Mouse (Mus musculus): Measurements from ENCODE around the gene Olfr1245. TPM values are rescaled to one million over a fixed set of nuclear protein-coding genes. Genes with fewer than 3 reads are reported as not detected.

Gene Olfr1245
- polyA plus RNA-seq, 1 experiment from 2014 or later = not detected

Other genes starting within 250 kb of the Olfr1245 start
- gene Olfr1232, start 248.8 kb downstream of the Olfr1245 start, polyA plus RNA-seq (2014; fragmentation: Nextera tagmentation; extraction: Ambion mirVana) = not detected in 2 replicates
- gene Olfr1233, start 236.0 kb downstream of the Olfr1245 start, polyA plus RNA-seq (2014; fragmentation: Nextera tagmentation; extraction: Ambion mirVana) = not detected in 2 replicates
- gene Olfr1234, start 213.6 kb downstream of the Olfr1245 start, polyA plus RNA-seq (2014; fragmentation: Nextera tagmentation; extraction: Ambion mirVana) = not detected in 2 replicates
- not detected in 2 replicates for gene Olfr1238, start 168.8 kb downstream of the Olfr1245 start, polyA plus RNA-seq (2014; fragmentation: Nextera tagmentation; extraction: Ambion mirVana)
- gene Olfr1239, start 158.0 kb downstream of the Olfr1245 start, polyA plus RNA-seq (2014; fragmentation: Nextera tagmentation; extraction: Ambion mirVana) = not detected in 2 replicates
- not detected in 2 replicates for gene Olfr1240, start 135.4 kb downstream of the Olfr1245 start, polyA plus RNA-seq (2014; fragmentation: Nextera tagmentation; extraction: Ambion mirVana)
- gene Olfr1241, start 91.3 kb downstream of the Olfr1245 start, polyA plus RNA-seq (2014; fragmentation: Nextera tagmentation; extraction: Ambion mirVana) = not detected in 2 replicates
- gene Olfr1242, start 80.1 kb downstream of the Olfr1245 start, polyA plus RNA-seq (2014; fragmentation: Nextera tagmentation; extraction: Ambion mirVana) = not detected in 2 replicates
- not detected in 2 replicates for gene Olfr1243, start 47.0 kb downstream of the Olfr1245 start, polyA plus RNA-seq (2014; fragmentation: Nextera tagmentation; extraction: Ambion mirVana)
- gene Olfr1246, start 14.7 kb upstream of the Olfr1245 start, polyA plus RNA-seq (2014; fragmentation: Nextera tagmentation; extraction: Ambion mirVana) = not detected in 2 replicates
- not detected in 2 replicates for gene Olfr1247, start 35.7 kb upstream of the Olfr1245 start, polyA plus RNA-seq (2014; fragmentation: Nextera tagmentation; extraction: Ambion mirVana)
- gene Olfr1248, start 39.8 kb upstream of the Olfr1245 start, polyA plus RNA-seq (2014; fragmentation: Nextera tagmentation; extraction: Ambion mirVana) = not detected in 2 replicates
- gene Olfr1249, start 56.5 kb upstream of the Olfr1245 start, polyA plus RNA-seq (2014; fragmentation: Nextera tagmentation; extraction: Ambion mirVana) = not detected in 2 replicates
- not detected in 2 replicates for gene Olfr1250, start 83.0 kb upstream of the Olfr1245 start, polyA plus RNA-seq (2014; fragmentation: Nextera tagmentation; extraction: Ambion mirVana)
- gene Olfr1251, start 93.5 kb upstream of the Olfr1245 start, polyA plus RNA-seq (2014; fragmentation: Nextera tagmentation; extraction: Ambion mirVana) = not detected in 2 replicates
- not detected in 2 replicates for gene Olfr1252, start 146.6 kb upstream of the Olfr1245 start, polyA plus RNA-seq (2014; fragmentation: Nextera tagmentation; extraction: Ambion mirVana)
- gene Olfr1253, start 178.6 kb upstream of the Olfr1245 start, polyA plus RNA-seq (2014; fragmentation: Nextera tagmentation; extraction: Ambion mirVana) = not detected in 2 replicates
- gene Olfr1254, start 215.2 kb upstream of the Olfr1245 start, polyA plus RNA-seq (2014; fragmentation: Nextera tagmentation; extraction: Ambion mirVana) = not detected in 2 replicates
- not detected in 2 replicates for gene Olfr1255, start 233.6 kb upstream of the Olfr1245 start, polyA plus RNA-seq (2014; fragmentation: Nextera tagmentation; extraction: Ambion mirVana)

Data from stomach, embryonic 14.5 days (tissue).